Mouse (Mus musculus) embryonic facial prominence, embryonic 10.5 days (tissue): ENCODE results near the gene Psma7. TPM values are rescaled to one million over a fixed set of nuclear protein-coding genes. Genes with fewer than 3 reads are reported as not detected.

Experiments used
- DNase-seq: peaks from one replicate; pipeline ENCODE4 v3.0.0-alpha.2; 2017; ENCODE audit warnings: low spot score
- H3K27ac ChIP-seq: fragments of 300-500 bp; sonication (generic); replicated peaks from 2 replicates; pipeline ENCODE4 v1.5.1; 2016; ENCODE audit warnings: mild to moderate bottlenecking
- H3K27me3 ChIP-seq: fragments of 300-500 bp; sonication (generic); replicated peaks from 2 replicates; pipeline ENCODE4 v1.6.1; 2016; ENCODE audit warnings: low read depth, mild to moderate bottlenecking; ENCODE audit not compliant: poor library complexity, severe bottlenecking
- H3K36me3 ChIP-seq: fragments of 300-500 bp; sonication (generic); replicated peaks from 2 replicates; pipeline ENCODE4 v1.6.1; 2016; ENCODE audit warnings: mild to moderate bottlenecking, moderate library complexity
- H3K4me1 ChIP-seq: fragments of 300-500 bp; sonication (generic); 2 replicates; pipeline ENCODE4 v1.6.1; 2016
- H3K4me3 ChIP-seq: fragments of 300-500 bp; sonication (generic); 2 replicates; pipeline ENCODE4 v1.5.1; 2016; ENCODE audit warnings: mild to moderate bottlenecking, moderate library complexity
- H3K9me3 ChIP-seq: fragments of 300-500 bp; sonication (generic); 2 replicates; pipeline ENCODE4 v1.6.1; 2016; ENCODE audit warnings: mild to moderate bottlenecking
- WGBS: fragments of 180-500 bp; shearing (Covaris S2); methylation state at CpG from one replicate; pipeline ENCODE4 v1.1.7; 2016; 5-methylcytosine and 5-hydroxymethylcytosine counted together
- polyA plus RNA-seq: library from polyadenylated mRNA; unstranded; fragments of >200 nt; fragmentation: Nextera tagmentation; extraction: Ambion mirVana; gene quantifications from 2 replicates; pipeline ENCODE4 v1.2.1, GENCODE M21; 2016

The Psma7 gene
- 909 and 921 TPM in 2 replicates for polyA plus RNA-seq

DNA sequence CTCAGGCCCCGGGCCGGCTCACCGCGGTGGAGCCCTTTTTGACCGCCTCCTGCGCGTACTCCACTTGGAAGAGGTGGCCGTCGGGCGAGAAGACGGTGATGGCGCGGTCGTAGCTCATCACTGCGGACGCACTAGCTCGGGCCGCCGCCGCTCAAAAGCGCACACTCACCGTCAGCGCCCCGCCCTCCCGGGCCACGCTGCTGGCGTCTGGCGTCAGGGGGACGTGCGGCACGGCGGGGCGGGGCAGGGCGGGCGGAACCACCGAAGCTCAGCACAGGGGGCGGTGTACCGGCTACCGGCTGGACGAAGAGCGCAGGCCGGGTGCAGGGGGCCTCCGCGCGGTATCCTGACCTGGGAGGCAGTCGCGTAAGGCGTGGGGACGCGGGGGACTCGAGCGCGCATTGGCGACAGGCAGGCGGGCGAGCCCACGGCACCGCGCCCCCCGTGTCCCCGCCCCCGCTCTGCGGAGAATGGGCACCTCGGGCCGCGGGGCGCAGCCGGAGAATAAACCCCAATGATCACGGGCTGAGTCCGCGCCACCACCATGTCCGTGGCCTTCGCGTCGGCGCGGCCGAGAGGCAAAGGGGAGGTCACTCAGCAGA is at the start of gene Psma7, which contains the start of gene Ss18l1:
TSS of gene Psma7 (minus strand) at position 178 of the 602 bp plus-strand sequence.
TSS of gene Ss18l1 (plus strand) at position 254 of the 602 bp plus-strand sequence.
- Histone ChIP-seq H3K27ac (peak within 1 kb of the TSS; percentile 98), H3K36me3 (peaks cover 46% of the 10 kb centered on the region), H3K4me1 (peaks cover 39% of the 10 kb centered on the region), H3K9me3 (no peaks in the 10 kb centered on the region), H3K4me3 (peak within 1 kb of the TSS; percentile 91), H3K27me3 (0 out of 2 replicates have a peak, but pooled peaks cover 8% of the 10 kb centered on the region)
- under 1% methylated on average over 78 of the region's 78 CpGs for WGBS
- peak; percentile 95 for DNase-seq

- Histone ChIP-seq H3K4me3 (no peak overlapping the region), H3K4me1 (peaks cover 15% of the 10 kb centered on the region), H3K27me3 (no peaks in the 10 kb centered on the region), H3K36me3 (peaks cover 23% of the 10 kb centered on the region), H3K9me3 (no peaks in the 10 kb centered on the region), H3K27ac (no peak overlapping the region)
- DNase-seq: peak; percentile 22
- WGBS: 58% methylated on average over 11 of the region's 11 CpGs
Measured at GRCm38 (mm10) chr2:180090285-180090684, 48.1 kb upstream of the Psma7 start.

GRCm38 (mm10) chr2:180087472-180087871 is 45.2 kb upstream of the Psma7 start:
- peaks cover 30% of the 10 kb centered on the region for H3K4me1 ChIP-seq
- H3K9me3 ChIP-seq: no peaks in the 10 kb centered on the region
- 87% methylated on average over 4 of the region's 4 CpGs for WGBS
- no peaks in the 10 kb centered on the region for H3K27me3 ChIP-seq
- H3K27ac ChIP-seq: no peak overlapping the region
- no peak overlapping the region for H3K4me3 ChIP-seq
- H3K36me3 ChIP-seq: peaks cover 45% of the 10 kb centered on the region
- DNase-seq: no peak

- H3K9me3 ChIP-seq: no peaks in the 10 kb centered on the region
- no peak for DNase-seq
- H3K4me1 ChIP-seq: peaks cover 30% of the 10 kb centered on the region
- WGBS: 85% methylated on average over 5 of the region's 5 CpGs
- H3K36me3 ChIP-seq: peaks cover 53% of the 10 kb centered on the region
- H3K4me3 ChIP-seq: no peak overlapping the region
- H3K27me3 ChIP-seq: no peaks in the 10 kb centered on the region
- no peak overlapping the region for H3K27ac ChIP-seq
Measured at GRCm38 (mm10) chr2:180086637-180087027, 44.4 kb upstream of the Psma7 start.

GRCm38 (mm10) chr2:180085926-180086636 is 43.8 kb upstream of the Psma7 start:
- H3K36me3 ChIP-seq: peaks cover 58% of the 10 kb centered on the region
- 81% methylated on average over 16 of the region's 16 CpGs for WGBS
- no peak overlapping the region for H3K27ac ChIP-seq
- H3K4me3 ChIP-seq: no peak overlapping the region
- H3K9me3 ChIP-seq: no peaks in the 10 kb centered on the region
- no peak for DNase-seq
- no peaks in the 10 kb centered on the region for H3K27me3 ChIP-seq
- peaks cover 30% of the 10 kb centered on the region for H3K4me1 ChIP-seq

DNA sequence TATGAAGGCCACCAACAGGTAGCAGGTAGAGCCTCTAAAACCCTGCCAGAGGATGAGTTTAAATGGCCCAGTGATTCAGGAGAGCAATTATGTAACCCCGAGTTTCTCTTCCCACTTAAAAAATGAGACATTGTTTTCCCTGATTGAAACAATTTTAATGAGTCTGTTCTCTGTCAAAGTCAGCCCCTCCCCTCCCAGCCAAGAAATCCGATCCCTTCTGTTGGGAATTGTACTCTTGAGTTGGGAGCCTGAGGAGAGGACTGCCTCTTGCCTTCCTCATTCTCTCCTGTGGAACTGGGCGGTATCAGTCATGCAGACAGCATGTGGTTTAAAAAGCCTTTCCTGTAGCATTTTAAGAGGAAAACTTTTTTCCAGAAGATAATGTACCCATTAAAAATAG is 42.3 kb upstream of the Psma7 start:
- peaks cover 64% of the 10 kb centered on the region for H3K36me3 ChIP-seq
- H3K4me3 ChIP-seq: no peak overlapping the region
- DNase-seq: no peak
- no peak overlapping the region for H3K27ac ChIP-seq
- no peaks in the 10 kb centered on the region for H3K27me3 ChIP-seq
- 31% methylated on average over 3 of the region's 3 CpGs for WGBS
- no peaks in the 10 kb centered on the region for H3K9me3 ChIP-seq
- H3K4me1 ChIP-seq: peaks cover 23% of the 10 kb centered on the region

- H3K27ac ChIP-seq: no peak overlapping the region
- H3K36me3 ChIP-seq: peaks cover 79% of the 10 kb centered on the region
- H3K4me1 ChIP-seq: peaks cover 23% of the 10 kb centered on the region
- no peaks in the 10 kb centered on the region for H3K9me3 ChIP-seq
- 89% methylated on average over 10 of the region's 10 CpGs for WGBS
- no peak overlapping the region for H3K4me3 ChIP-seq
- H3K27me3 ChIP-seq: no peaks in the 10 kb centered on the region
- DNase-seq: no peak
Measured at GRCm38 (mm10) chr2:180083063-180083462, 40.8 kb upstream of the Psma7 start.

GRCm38 (mm10) chr2:180080680-180081079 is 38.4 kb upstream of the Psma7 start:
- H3K4me1 ChIP-seq: peaks cover 19% of the 10 kb centered on the region
- H3K27ac ChIP-seq: no peak overlapping the region
- no peaks in the 10 kb centered on the region for H3K27me3 ChIP-seq
- 95% methylated on average over 8 of the region's 8 CpGs for WGBS
- H3K36me3 ChIP-seq: peaks cover 71% of the 10 kb centered on the region
- no peak for DNase-seq
- H3K4me3 ChIP-seq: no peak overlapping the region
- no peaks in the 10 kb centered on the region for H3K9me3 ChIP-seq

DNA sequence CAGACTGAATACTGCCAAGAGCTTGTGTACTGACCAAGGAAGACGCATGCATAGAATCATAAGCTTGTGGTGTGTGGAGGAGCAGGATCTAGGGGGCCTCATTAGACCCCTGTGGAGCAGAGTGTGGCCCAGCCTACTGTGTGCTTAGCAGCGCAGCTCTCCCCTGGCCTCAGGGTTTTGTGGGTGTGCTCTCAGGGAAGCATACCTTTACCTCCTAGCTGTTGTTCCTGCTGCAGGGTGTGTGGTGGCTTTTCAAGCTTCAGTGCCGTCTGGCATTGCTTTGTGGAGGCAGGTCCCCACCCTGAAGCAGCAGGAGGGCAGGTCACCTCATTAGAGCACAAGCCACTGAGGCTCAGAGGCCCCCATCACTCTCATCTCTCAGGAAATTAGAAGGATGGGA is 35.4 kb upstream of the Psma7 start:
- H3K9me3 ChIP-seq: no peaks in the 10 kb centered on the region
- WGBS: 69% methylated on average over 3 of the region's 3 CpGs
- H3K27ac ChIP-seq: no peak overlapping the region
- H3K4me3 ChIP-seq: no peak overlapping the region
- H3K4me1 ChIP-seq: no peaks in the 10 kb centered on the region
- peaks cover 62% of the 10 kb centered on the region for H3K36me3 ChIP-seq
- DNase-seq: no peak
- H3K27me3 ChIP-seq: no peaks in the 10 kb centered on the region

DNA sequence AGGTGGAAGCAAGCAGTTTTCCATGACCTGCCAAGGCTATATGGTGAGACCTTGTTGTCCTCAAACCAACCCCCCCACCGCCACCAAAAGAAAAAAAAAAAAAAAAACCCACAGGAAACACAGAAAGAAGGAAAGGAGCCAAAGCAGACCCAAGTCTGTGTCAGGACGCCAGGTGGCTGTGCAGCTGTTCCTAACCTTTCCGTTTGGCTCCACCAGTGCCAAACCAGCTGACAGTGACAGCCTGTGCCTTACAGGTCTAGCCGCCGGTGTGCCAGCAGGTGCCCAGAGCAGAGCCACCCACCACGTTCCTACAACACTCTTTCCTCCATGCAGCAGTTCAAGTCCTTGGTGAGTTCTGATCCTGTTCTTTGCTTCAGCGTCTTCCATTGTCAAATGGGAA is 30.7 kb upstream of the Psma7 start:
- WGBS: 92% methylated on average over 7 of the region's 7 CpGs
- no peak for DNase-seq
- Histone ChIP-seq H3K27me3 (no peaks in the 10 kb centered on the region), H3K36me3 (peaks cover 45% of the 10 kb centered on the region), H3K27ac (no peak overlapping the region), H3K9me3 (no peaks in the 10 kb centered on the region), H3K4me3 (no peak overlapping the region), H3K4me1 (peaks cover 14% of the 10 kb centered on the region)

DNA sequence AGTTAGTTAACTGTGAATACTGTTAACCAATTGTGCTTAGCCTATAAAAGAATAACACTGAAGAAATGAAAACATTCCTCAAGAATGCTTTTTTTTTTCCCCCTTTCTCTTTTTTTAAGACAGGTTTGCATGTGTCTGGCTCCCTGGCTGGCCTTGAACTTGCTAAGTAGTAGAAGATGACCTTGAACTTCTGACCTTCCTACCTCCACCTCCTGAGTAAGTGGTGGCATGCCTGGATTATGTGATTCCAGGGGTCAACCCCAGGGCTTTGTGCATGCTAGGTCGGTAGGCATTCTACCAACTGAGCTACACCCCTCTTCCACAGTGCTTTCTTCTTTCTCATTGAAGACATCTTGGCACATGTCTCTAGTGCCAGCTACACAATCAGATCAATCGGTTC is 29.4 kb upstream of the Psma7 start:
- WGBS: 83% methylated on average over 2 of the region's 2 CpGs
- Histone ChIP-seq H3K4me3 (peak overlapping the region; percentile 85), H3K4me1 (peaks cover 14% of the 10 kb centered on the region), H3K27ac (no peak overlapping the region), H3K36me3 (peaks cover 45% of the 10 kb centered on the region), H3K9me3 (no peaks in the 10 kb centered on the region), H3K27me3 (no peaks in the 10 kb centered on the region)
- DNase-seq: no peak

- Histone ChIP-seq H3K4me3 (peak within 1 kb of the TSS; percentile 85), H3K9me3 (no peaks in the 10 kb centered on the region; the same call in 1 of the 2 replicates), H3K36me3 (peaks cover 45% of the 10 kb centered on the region), H3K27ac (peak within 1 kb of the TSS; percentile 88), H3K4me1 (peaks cover 14% of the 10 kb centered on the region), H3K27me3 (no peaks in the 10 kb centered on the region)
- 6% methylated on average over 58 of the region's 58 CpGs for WGBS
- peak; percentile 95 for DNase-seq
Measured at GRCm38 (mm10) chr2:180070481-180071453, 28.5 kb upstream of the Psma7 start, which contains the start of gene Mtg2. Gene Mtg2, plus strand, starts transcription at chr2:180070588.
